Mouse (Mus musculus): ENCODE measurements around the gene Dynll2.

- TF ChIP-seq CTCF (IDR thresholded peaks at IDR 0.05; ENCODE audit: low read depth, low read length), result no peak
- TF ChIP-seq GATA2 (IDR thresholded peaks at IDR 0.05; ENCODE audit: borderline replicate concordance, low read depth, low read length), result no peak
- TF ChIP-seq TAL1 (conservative IDR thresholded peaks at IDR 0.05; ENCODE audit: low read depth, low read length), result no peak
These were observed 25.4 kb upstream of the Dynll2 start for GRCm38 (mm10) chr11:88012621-88013244.

Measured in G1E (cell line).